9 mouse cellular contexts compared by ENCODE assay signal in genomic region chr19:17356932-17357331, GRCm38 (mm10). TPM values are rescaled to one million over a fixed set of nuclear protein-coding genes. Genes with fewer than 3 reads are reported as not detected.
DNase-seq lines count a peak whose midpoint lies in the region; ATAC-seq and TF ChIP-seq lines count a peak whose summit lies in the region.
"Had no signal": no experiment of that assay in that cellular context is flagged by ENCODE, and none has a peak within 500 bp of the region (broad histone marks: within the 10 kb centered on the region; RNA-seq: fewer than 3 reads in every experiment).

No protein-coding gene starts in this region.

- no peak overlapping the region for H3K9ac ChIP-seq in forebrain, embryonic 11.5 days (ENCODE audit: low read length)
- no peak overlapping the region for H3K9ac ChIP-seq in forebrain, postnatal 0 days
- H3K9ac ChIP-seq in intestine, embryonic 15.5 days = no peak overlapping the region
- H3K9ac ChIP-seq in intestine, postnatal 0 days (ENCODE audit: low read depth, low read length) = no peak overlapping the region
- no peak overlapping the region for H3K9ac ChIP-seq in MEL (ENCODE audit: control insufficient read depth, low read depth, low read length, poor library complexity, severe bottlenecking)
- peak overlapping the region; percentile 94 for H3K9ac ChIP-seq in liver, embryonic 13.5 days

- TF ChIP-seq CTCF in forebrain, postnatal 0 days (IDR thresholded peaks at IDR 0.05; ENCODE audit: low read depth) = no peak
- TF ChIP-seq CTCF in intestine, postnatal 0 days (IDR thresholded peaks at IDR 0.05; ENCODE audit: low read depth) = no peak
- no peak for TF ChIP-seq CTCF in MEL (IDR thresholded peaks at IDR 0.05 in 2 of 3, conservative IDR thresholded peaks at IDR 0.05 in 1 of 3; ENCODE audit: control insufficient read depth in 1 of 3, insufficient read depth in 1 of 3, low read depth in 2 of 3, low read length in 3 of 3, poor library complexity in 1 of 3, severe bottlenecking in 1 of 3)

- H3K4me2 ChIP-seq in forebrain, embryonic 11.5 days (ENCODE audit: low read depth, low read length, severe bottlenecking) = peak overlapping the region; percentile 86; the same call in 1 of the 2 replicates
- H3K4me2 ChIP-seq in forebrain, postnatal 0 days (ENCODE audit: low read depth) = no peak overlapping the region
- H3K4me2 ChIP-seq in intestine, embryonic 15.5 days (replicated peaks) = peak overlapping the region; percentile 93
- no peak overlapping the region for H3K4me2 ChIP-seq in intestine, postnatal 0 days (replicated peaks; ENCODE audit: low read depth)
- H3K4me2 ChIP-seq in liver, embryonic 13.5 days = peak overlapping the region; percentile 77

- H3K79me2 ChIP-seq in MEL (ENCODE audit: control insufficient read depth, insufficient read depth, low read length, poor library complexity) = no peaks in the 10 kb centered on the region

- ATAC-seq in forebrain, embryonic 11.5 days (replicated peaks; ENCODE audit: low FRiP score) = no peak
- no peak for ATAC-seq in forebrain, postnatal 0 days
- no peak for ATAC-seq in intestine, embryonic 15.5 days
- ATAC-seq in intestine, postnatal 0 days = no peak
- no peak for ATAC-seq in liver, embryonic 13.5 days (ENCODE audit: low read depth)

- DNase-seq in forebrain, embryonic 11.5 days (ENCODE audit: low spot score) = no peak
- DNase-seq in forebrain, postnatal 0 days = no peak
- peak; percentile 60 for DNase-seq in MEL (ENCODE audit: low read depth, low spot score)
- no peak for DNase-seq in liver, embryonic 13.5 days
- DNase-seq in left cerebral cortex, adult 18-20 months (ENCODE audit: low spot score in 2 of 2) = no peak
- DNase-seq in Muller cell, postnatal 12 days (ENCODE audit: inconsistent ontology term) = no peak

- 0 out of 4 replicates have a peak, but pooled peaks of 1 of the 2 experiments have one; percentile 25 for TF ChIP-seq EP300 in MEL (IDR thresholded peaks at IDR 0.05; ENCODE audit: low read depth in 1 of 2, low read length in 2 of 2)

- peaks cover 5% of the 10 kb centered on the region for H3K27me3 ChIP-seq in forebrain, embryonic 11.5 days (ENCODE audit: control insufficient read depth, insufficient read depth, low read length)
- H3K27me3 ChIP-seq in forebrain, postnatal 0 days (ENCODE audit: insufficient read depth, low read length) = peaks cover 13% of the 10 kb centered on the region; the same call in 1 of the 2 replicates
- H3K27me3 ChIP-seq in intestine, embryonic 15.5 days (replicated peaks) = no peaks in the 10 kb centered on the region
- 0 out of 2 replicates have a peak, but pooled peaks cover 8% of the 10 kb centered on the region for H3K27me3 ChIP-seq in intestine, postnatal 0 days (replicated peaks; ENCODE audit: control insufficient read depth, insufficient read depth, low read length)
- peaks cover 0 to 1% of the 10 kb centered on the region in 2 experiments; a peak in 1 of 4 replicates for H3K27me3 ChIP-seq in MEL (ENCODE audit: control insufficient read depth in 1 of 2, insufficient read depth in 2 of 2, low read length in 2 of 2)
- no peaks in the 10 kb centered on the region for H3K27me3 ChIP-seq in liver, embryonic 13.5 days

- no peak for TF ChIP-seq RAD21 in MEL (IDR thresholded peaks at IDR 0.05; ENCODE audit: low read depth, low read length)

- no peak overlapping the region for H3K4me3 ChIP-seq in forebrain, embryonic 11.5 days (ENCODE audit: low read depth, low read length)
- no peak overlapping the region for H3K4me3 ChIP-seq in forebrain, postnatal 0 days (ENCODE audit: low read depth, low read length)
- no peak overlapping the region for H3K4me3 ChIP-seq in intestine, embryonic 15.5 days (replicated peaks)
- H3K4me3 ChIP-seq in intestine, postnatal 0 days (ENCODE audit: low read depth, low read length) = no peak overlapping the region
- no peak overlapping the region for H3K4me3 ChIP-seq in MEL (ENCODE audit: control insufficient read depth in 1 of 2, insufficient read depth in 1 of 2, low read depth in 2 of 2, low read length in 2 of 2)
- H3K4me3 ChIP-seq in liver, embryonic 13.5 days (replicated peaks) = peak overlapping the region; percentile 88

- no peak overlapping the region for H3K27ac ChIP-seq in forebrain, embryonic 11.5 days (ENCODE audit: low read depth, low read length)
- H3K27ac ChIP-seq in forebrain, postnatal 0 days (ENCODE audit: low read depth, low read length) = no peak overlapping the region
- no peak overlapping the region for H3K27ac ChIP-seq in intestine, embryonic 15.5 days
- H3K27ac ChIP-seq in intestine, postnatal 0 days (ENCODE audit: low read depth, low read length) = no peak overlapping the region
- H3K27ac ChIP-seq in MEL (ENCODE audit: control insufficient read depth, low read depth, low read length) = no peak overlapping the region
- peak overlapping the region; percentile 94 for H3K27ac ChIP-seq in liver, embryonic 13.5 days
- H3K27ac ChIP-seq: hindbrain, postnatal 0 days had no signal

- no peaks in the 10 kb centered on the region for H3K36me3 ChIP-seq in forebrain, embryonic 11.5 days (ENCODE audit: control insufficient read depth, insufficient read depth, low read length)
- H3K36me3 ChIP-seq in forebrain, postnatal 0 days (ENCODE audit: insufficient read depth) = no peaks in the 10 kb centered on the region
- H3K36me3 ChIP-seq in intestine, embryonic 15.5 days = no peaks in the 10 kb centered on the region
- H3K36me3 ChIP-seq in intestine, postnatal 0 days (ENCODE audit: control insufficient read depth, insufficient read depth) = no peaks in the 10 kb centered on the region
- H3K36me3 ChIP-seq in MEL (ENCODE audit: control insufficient read depth in 1 of 2, insufficient read depth in 2 of 2, low read length in 2 of 2) = peaks cover 0 to 12% of the 10 kb centered on the region in 2 experiments; a peak in 2 of 4 replicates
- H3K36me3 ChIP-seq in liver, embryonic 13.5 days = peaks cover 14% of the 10 kb centered on the region

- no peaks in the 10 kb centered on the region for H3K9me3 ChIP-seq in forebrain, embryonic 11.5 days (ENCODE audit: control insufficient read depth, low read length)
- H3K9me3 ChIP-seq in forebrain, postnatal 0 days (ENCODE audit: low read length) = no peaks in the 10 kb centered on the region
- no peaks in the 10 kb centered on the region for H3K9me3 ChIP-seq in intestine, embryonic 15.5 days
- H3K9me3 ChIP-seq in intestine, postnatal 0 days (ENCODE audit: control insufficient read depth) = no peaks in the 10 kb centered on the region
- no peaks in the 10 kb centered on the region for H3K9me3 ChIP-seq in MEL (replicated peaks; ENCODE audit: insufficient read depth, low read length)
- H3K9me3 ChIP-seq in liver, embryonic 13.5 days (replicated peaks) = no peaks in the 10 kb centered on the region

- no peak for TF ChIP-seq POLR2A in MEL (IDR thresholded peaks at IDR 0.05; ENCODE audit: control insufficient read depth in 1 of 2, insufficient read depth in 1 of 2, low read depth in 1 of 2, low read length in 2 of 2, poor library complexity in 1 of 2)

- WGBS in forebrain, embryonic 11.5 days = 78% methylated on average over 6 of the region's 6 CpGs
- WGBS in forebrain, postnatal 0 days = 73% methylated on average over 6 of the region's 6 CpGs
- WGBS in intestine, embryonic 15.5 days = 74% methylated on average over 6 of the region's 6 CpGs
- WGBS in intestine, postnatal 0 days = 61% methylated on average over 6 of the region's 6 CpGs
- 44% methylated on average over 6 of the region's 6 CpGs for WGBS in liver, embryonic 13.5 days (ENCODE audit: insufficient replicate concordance)

- peaks cover 6% of the 10 kb centered on the region; the same call in 1 of the 2 replicates for H3K4me1 ChIP-seq in forebrain, embryonic 11.5 days (replicated peaks; ENCODE audit: control insufficient read depth, insufficient read depth, low read length)
- 0 out of 2 replicates have a peak, but pooled peaks cover 3% of the 10 kb centered on the region for H3K4me1 ChIP-seq in forebrain, postnatal 0 days (ENCODE audit: insufficient read depth)
- H3K4me1 ChIP-seq in intestine, embryonic 15.5 days (replicated peaks) = no peaks in the 10 kb centered on the region
- no peaks in the 10 kb centered on the region for H3K4me1 ChIP-seq in intestine, postnatal 0 days (replicated peaks; ENCODE audit: control insufficient read depth, insufficient read depth, low read length)
- H3K4me1 ChIP-seq in MEL (ENCODE audit: control insufficient read depth in 1 of 2, insufficient read depth in 2 of 2, low read length in 2 of 2) = peaks cover 8 to 16% of the 10 kb centered on the region in 2 experiments
- peaks cover 81% of the 10 kb centered on the region for H3K4me1 ChIP-seq in liver, embryonic 13.5 days (replicated peaks)

TF ChIP-seq in MEL, 35 proteins besides CTCF, POLR2A, EP300 and RAD21 (continues in another document):
- TF ChIP-seq TBP (IDR thresholded peaks at IDR 0.05; ENCODE audit: low read depth, low read length) = no peak
- TF ChIP-seq MYB (IDR thresholded peaks at IDR 0.05; ENCODE audit: low read depth, low read length) = no peak
- no peak for TF ChIP-seq E2F4 (IDR thresholded peaks at IDR 0.05; ENCODE audit: borderline replicate concordance, low read depth, low read length)

RNA-seq across cellular contexts. Expression of gene Gcnt1, which starts 15.7 kb away (rescaled TPM):
- polyA plus RNA-seq in forebrain, embryonic 11.5 days (2014; fragmentation: Nextera tagmentation; extraction: Ambion mirVana) = 2.8 and 3.4 TPM in 2 replicates
- 2.6 and 2.7 TPM in 2 replicates for total RNA-seq in forebrain, postnatal 0 days (2014; rRNA removed)
- 0.83 and 0.84 TPM in 2 replicates for polyA plus RNA-seq in forebrain, postnatal 0 days (2015; fragmentation: Nextera tagmentation; extraction: Ambion mirVana)
- 4.3 and 5.1 TPM in 2 replicates for polyA plus RNA-seq in intestine, embryonic 15.5 days (2015; fragmentation: Nextera tagmentation; extraction: Ambion mirVana)
- 1.1 and 1.4 TPM in 2 replicates for polyA plus RNA-seq in intestine, postnatal 0 days (2015; fragmentation: Nextera tagmentation; extraction: Ambion mirVana)
- total RNA-seq in MEL (2012; rRNA removed) = 0.13 TPM in 1 of 2 replicates, not detected in the other
- polyA plus RNA-seq in MEL (2012; ENCODE audit: insufficient read depth in 1 of 2, insufficient read length in 2 of 2, low read depth in 1 of 2, low replicate concordance in 2 of 2, missing spikeins in 1 of 2) = under 1 TPM in 1 of 2 experiments, not detected in 1; 0.22 TPM
- polyA plus RNA-seq in liver, embryonic 13.5 days (2015; fragmentation: Nextera tagmentation; extraction: Ambion mirVana) = 17.9 and 25.0 TPM in 2 replicates
- total RNA-seq in left cerebral cortex, adult 18-20 months (2021) = 1 to 10 TPM; 2.6 to 3.1 TPM

RNA-seq across cellular contexts. Expression of gene Rfk, which starts 36.9 kb away (rescaled TPM):
- 87.2 and 96.4 TPM in 2 replicates for polyA plus RNA-seq in forebrain, embryonic 11.5 days (2014; fragmentation: Nextera tagmentation; extraction: Ambion mirVana)
- total RNA-seq in forebrain, postnatal 0 days (2014; rRNA removed) = 41.7 and 51.8 TPM in 2 replicates
- polyA plus RNA-seq in forebrain, postnatal 0 days (2015; fragmentation: Nextera tagmentation; extraction: Ambion mirVana) = 56.2 and 83.1 TPM in 2 replicates
- 109 and 117 TPM in 2 replicates for polyA plus RNA-seq in intestine, embryonic 15.5 days (2015; fragmentation: Nextera tagmentation; extraction: Ambion mirVana)
- polyA plus RNA-seq in intestine, postnatal 0 days (2015; fragmentation: Nextera tagmentation; extraction: Ambion mirVana) = 484 and 527 TPM in 2 replicates
- 16.2 and 18.2 TPM in 2 replicates for total RNA-seq in MEL (2012; rRNA removed)
- 10 to 100 TPM in 1 of 2 experiments, not detected in 1; 39.7 TPM for polyA plus RNA-seq in MEL (2012; ENCODE audit: insufficient read depth in 1 of 2, insufficient read length in 2 of 2, low read depth in 1 of 2, low replicate concordance in 2 of 2, missing spikeins in 1 of 2)
- 73.0 and 84.8 TPM in 2 replicates for polyA plus RNA-seq in liver, embryonic 13.5 days (2015; fragmentation: Nextera tagmentation; extraction: Ambion mirVana)
- 10 to 100 TPM; 61.8 to 67.4 TPM for total RNA-seq in left cerebral cortex, adult 18-20 months (2021)

Comparison
In these comparisons a context has a peak if more than half of its experiments do, and no peak if none do; other contexts are left out.
1. H3K4me2 ChIP-seq: peak in forebrain, embryonic 11.5 days (single experiment), intestine, embryonic 15.5 days (single experiment) and liver, embryonic 13.5 days (single experiment); none in forebrain, postnatal 0 days (single experiment) and intestine, postnatal 0 days (single experiment).